Mouse (Mus musculus): ENCODE data around the gene Nanos2. TPM values are rescaled to one million over a fixed set of nuclear protein-coding genes. Genes with fewer than 3 reads are reported as not detected.

Nanos2 gene
- polyA plus RNA-seq, 1 experiment from 2014 or later = not detected

DNA sequence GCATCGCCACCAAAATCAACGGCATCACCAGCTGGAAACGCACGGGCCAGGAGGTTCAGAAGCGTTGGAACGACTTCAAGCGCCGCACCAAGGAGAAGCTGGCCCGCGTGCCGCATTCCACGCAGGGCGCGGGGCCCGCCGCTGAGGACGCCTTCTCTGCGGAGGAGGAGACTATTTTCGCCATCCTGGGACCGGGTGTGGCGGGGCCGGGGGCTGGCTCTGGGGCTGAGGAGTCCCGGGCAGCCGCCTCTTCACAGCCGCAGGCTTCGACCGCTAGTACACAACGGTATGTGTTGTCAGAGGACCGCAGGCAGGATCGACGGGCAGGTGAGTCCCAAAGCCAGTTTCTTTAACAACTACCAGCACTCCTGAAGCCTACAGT lies 5.1 kb downstream of the Nanos2 start:
- H3K27me3 ChIP-seq = peaks cover 32% of the 10 kb centered on the region
- peak overlapping the region; percentile 60 for H3K4me3 ChIP-seq
- H3K36me3 ChIP-seq = peaks cover 26% of the 10 kb centered on the region
- peaks cover 29% of the 10 kb centered on the region for H3K4me1 ChIP-seq
- no peak for ATAC-seq (ENCODE audit: low FRiP score, low read depth)
- no peak overlapping the region for H3K27ac ChIP-seq
- H3K9me3 ChIP-seq = no peaks in the 10 kb centered on the region
- peak overlapping the region; percentile 90 for H3K4me2 ChIP-seq (replicated peaks)
- WGBS = 3% methylated on average over 31 of the region's 31 CpGs
- H3K9ac ChIP-seq = peak overlapping the region; percentile 77

GRCm38 (mm10) chr7:18993036-18993435 lies 5.8 kb downstream of the Nanos2 start:
- peaks cover 30% of the 10 kb centered on the region for H3K36me3 ChIP-seq
- peaks cover 27% of the 10 kb centered on the region for H3K27me3 ChIP-seq
- H3K9ac ChIP-seq = no peak overlapping the region
- H3K9me3 ChIP-seq = no peaks in the 10 kb centered on the region
- peaks cover 29% of the 10 kb centered on the region for H3K4me1 ChIP-seq
- no peak overlapping the region for H3K27ac ChIP-seq
- no peak for ATAC-seq (ENCODE audit: low FRiP score, low read depth)
- H3K4me2 ChIP-seq (replicated peaks) = peak overlapping the region; percentile 90
- 82% methylated on average over 5 of the region's 5 CpGs for WGBS
- H3K4me3 ChIP-seq = peak overlapping the region; percentile 60

- H3K27me3 ChIP-seq = no peaks in the 10 kb centered on the region
- H3K9ac ChIP-seq = no peak overlapping the region
- peaks cover 27% of the 10 kb centered on the region for H3K4me1 ChIP-seq
- H3K9me3 ChIP-seq = no peaks in the 10 kb centered on the region
- 44% methylated on average over 9 of the region's 9 CpGs for WGBS
- peaks cover 25% of the 10 kb centered on the region for H3K36me3 ChIP-seq
- no peak overlapping the region for H3K4me3 ChIP-seq
- ATAC-seq (ENCODE audit: low FRiP score, low read depth) = no peak
- H3K27ac ChIP-seq = no peak overlapping the region
- no peak overlapping the region for H3K4me2 ChIP-seq (replicated peaks)
Measured at GRCm38 (mm10) chr7:18998835-18999234, 11.6 kb downstream of the Nanos2 start.

DNA sequence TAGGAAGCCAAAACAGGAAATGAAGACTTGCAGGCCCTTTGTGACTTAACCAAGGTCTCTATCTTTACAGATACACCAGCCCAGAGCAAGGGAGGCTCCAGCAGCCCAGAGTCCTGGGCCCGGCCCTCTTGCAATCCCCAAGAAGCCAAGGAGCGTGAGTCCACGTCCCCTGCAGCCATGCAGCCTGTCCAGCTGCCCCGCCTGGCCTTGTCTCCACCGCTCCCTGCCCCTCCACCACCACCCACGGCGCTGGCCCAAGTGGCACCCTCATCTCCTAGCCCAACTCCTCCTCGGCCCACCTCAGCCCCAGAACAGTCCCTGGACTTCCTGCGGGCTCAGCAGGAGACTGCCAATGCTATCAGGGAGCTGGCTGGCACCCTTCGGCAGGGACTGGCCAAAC lies 13.2 kb downstream of the Nanos2 start:
- no peaks in the 10 kb centered on the region for H3K27me3 ChIP-seq
- H3K4me1 ChIP-seq = peaks cover 32% of the 10 kb centered on the region
- peak overlapping the region; percentile 55 for H3K4me2 ChIP-seq (replicated peaks)
- peak overlapping the region; percentile 53 for H3K9ac ChIP-seq
- no peaks in the 10 kb centered on the region for H3K9me3 ChIP-seq
- no peak for ATAC-seq (ENCODE audit: low FRiP score, low read depth)
- H3K4me3 ChIP-seq = peak overlapping the region; percentile 33
- 54% methylated on average over 10 of the region's 10 CpGs for WGBS
- peaks cover 24% of the 10 kb centered on the region for H3K36me3 ChIP-seq
- H3K27ac ChIP-seq = no peak overlapping the region

DNA sequence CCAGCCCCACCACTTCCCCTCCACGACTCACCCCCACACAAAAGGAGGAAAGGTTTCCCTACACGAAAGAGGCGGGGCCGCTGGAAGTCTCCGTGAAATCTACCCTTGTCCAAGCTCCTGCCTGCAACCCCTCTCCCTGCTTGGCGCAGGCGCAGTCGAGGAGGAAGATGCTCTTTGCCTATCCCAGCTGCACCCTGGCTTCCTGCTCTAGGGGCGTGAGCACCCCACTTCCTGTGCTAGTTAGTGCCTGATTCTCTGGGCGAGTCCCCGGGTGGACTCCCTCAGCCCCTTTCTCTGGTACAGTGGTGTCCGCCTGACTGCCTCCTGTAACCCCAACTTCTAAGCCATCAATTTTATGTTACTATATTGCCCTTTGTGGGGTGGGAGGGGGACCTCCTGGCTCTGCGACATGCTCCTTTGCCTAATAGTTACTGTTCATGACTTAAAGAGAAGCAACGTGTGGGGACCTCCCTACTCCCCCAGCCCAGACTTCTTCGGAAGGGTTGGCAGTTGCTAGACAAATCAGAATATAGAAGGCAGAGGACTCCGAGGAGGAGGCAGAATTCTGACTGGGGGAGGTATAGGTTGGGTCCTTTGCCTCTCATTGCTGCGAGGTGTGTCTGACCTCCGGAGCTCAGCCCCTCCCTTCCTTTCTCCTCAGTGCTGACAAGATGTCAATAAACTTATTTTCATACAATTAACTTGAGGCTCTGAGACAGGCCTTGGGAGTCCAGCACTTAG lies 14.0 kb downstream of the Nanos2 start:
- ATAC-seq (ENCODE audit: low FRiP score, low read depth) = no peak
- WGBS = 36% methylated on average over 17 of the region's 18 CpGs
- Histone ChIP-seq H3K36me3 (peaks cover 25% of the 10 kb centered on the region), H3K4me2 (replicated peaks) (peak overlapping the region; percentile 55), H3K27me3 (no peaks in the 10 kb centered on the region), H3K27ac (0 out of 2 replicates have a peak overlapping the region, but pooled peaks have one; percentile 73), H3K4me1 (peaks cover 40% of the 10 kb centered on the region), H3K9me3 (no peaks in the 10 kb centered on the region), H3K4me3 (peak overlapping the region; percentile 33), H3K9ac (peak overlapping the region; percentile 53)

GRCm38 (mm10) chr7:19001807-19002085 lies 14.5 kb downstream of the Nanos2 start:
- Histone ChIP-seq H3K9me3 (no peaks in the 10 kb centered on the region), H3K27ac (peak overlapping the region; percentile 73; the same call in 1 of the 2 replicates), H3K9ac (no peak overlapping the region; the same call in 1 of the 2 replicates), H3K36me3 (peaks cover 24% of the 10 kb centered on the region), H3K4me3 (no peak overlapping the region), H3K4me1 (peaks cover 46% of the 10 kb centered on the region), H3K27me3 (no peaks in the 10 kb centered on the region), H3K4me2 (replicated peaks) (peak overlapping the region; percentile 100)
- WGBS = 42% methylated on average over 3 of the region's 3 CpGs
- no peak for ATAC-seq (ENCODE audit: low FRiP score, low read depth)

DNA sequence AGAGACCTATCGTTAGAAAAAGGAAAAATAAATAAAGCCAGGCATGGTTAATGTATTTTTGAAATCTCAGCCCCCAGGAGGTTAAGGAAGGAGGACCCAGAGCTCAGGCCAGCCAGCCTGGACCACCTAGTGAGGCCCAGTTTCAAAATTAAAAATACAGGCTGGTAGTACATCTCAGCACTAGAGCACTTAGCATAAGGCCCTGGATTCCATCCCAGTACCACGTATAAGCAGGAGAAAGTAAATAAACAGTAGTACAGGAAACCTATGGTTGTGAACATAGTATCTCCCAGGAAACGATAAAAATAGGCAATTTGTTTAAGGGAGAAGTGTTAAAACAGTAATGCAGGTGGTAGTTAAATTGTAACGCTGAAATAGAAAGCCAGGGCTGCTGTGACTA lies 14.9 kb downstream of the Nanos2 start:
- Histone ChIP-seq H3K4me2 (replicated peaks) (peak overlapping the region; percentile 100), H3K27me3 (no peaks in the 10 kb centered on the region), H3K36me3 (peaks cover 27% of the 10 kb centered on the region), H3K4me1 (peaks cover 49% of the 10 kb centered on the region), H3K9ac (peak overlapping the region; percentile 68), H3K9me3 (no peaks in the 10 kb centered on the region), H3K27ac (peak overlapping the region; percentile 73; the same call in 1 of the 2 replicates), H3K4me3 (peak overlapping the region; percentile 42)
- no peak for ATAC-seq (ENCODE audit: low FRiP score, low read depth)
- 34% methylated on average over 4 of the region's 4 CpGs for WGBS

DNA sequence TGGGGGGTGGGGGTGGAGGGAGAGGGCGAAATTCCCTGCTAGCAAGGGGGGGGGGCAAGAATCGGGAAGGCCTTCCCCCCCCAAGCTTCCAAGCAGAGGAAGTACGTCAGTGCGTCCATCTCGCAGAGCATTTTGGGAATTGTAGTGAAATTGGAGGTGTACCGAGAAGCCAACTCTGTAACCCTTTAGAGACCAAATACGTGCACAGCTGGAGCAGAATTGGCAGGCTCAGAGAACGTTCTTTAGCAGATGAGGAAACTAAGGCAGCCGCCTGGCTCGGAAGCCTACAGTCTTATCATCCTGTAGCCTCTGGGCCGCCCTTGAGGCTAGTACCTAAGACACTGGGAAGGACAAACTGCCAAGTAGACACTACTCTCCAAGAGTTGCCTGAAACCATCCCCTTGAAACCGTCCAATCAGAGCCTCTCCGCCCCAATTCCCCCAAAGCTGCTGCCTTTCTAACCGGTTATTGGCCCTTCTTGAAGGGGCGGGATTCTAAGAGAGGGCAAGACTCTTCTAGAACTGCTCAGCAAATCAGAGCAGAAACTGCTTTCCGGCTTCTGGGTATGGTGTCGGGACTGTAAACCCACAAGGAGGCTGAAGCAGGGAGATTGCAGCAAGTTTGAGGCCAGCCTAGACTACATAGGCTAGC lies 15.8 kb downstream of the Nanos2 start:
- Histone ChIP-seq H3K4me2 (replicated peaks) (peak overlapping the region; percentile 100), H3K4me1 (peaks cover 58% of the 10 kb centered on the region), H3K36me3 (peaks cover 29% of the 10 kb centered on the region), H3K9me3 (no peaks in the 10 kb centered on the region), H3K4me3 (peak overlapping the region; percentile 42), H3K9ac (peak overlapping the region; percentile 68), H3K27ac (peak overlapping the region; percentile 73), H3K27me3 (no peaks in the 10 kb centered on the region)
- WGBS = 2% methylated on average over 17 of the region's 17 CpGs
- ATAC-seq (ENCODE audit: low FRiP score, low read depth) = peak; percentile 75

DNA sequence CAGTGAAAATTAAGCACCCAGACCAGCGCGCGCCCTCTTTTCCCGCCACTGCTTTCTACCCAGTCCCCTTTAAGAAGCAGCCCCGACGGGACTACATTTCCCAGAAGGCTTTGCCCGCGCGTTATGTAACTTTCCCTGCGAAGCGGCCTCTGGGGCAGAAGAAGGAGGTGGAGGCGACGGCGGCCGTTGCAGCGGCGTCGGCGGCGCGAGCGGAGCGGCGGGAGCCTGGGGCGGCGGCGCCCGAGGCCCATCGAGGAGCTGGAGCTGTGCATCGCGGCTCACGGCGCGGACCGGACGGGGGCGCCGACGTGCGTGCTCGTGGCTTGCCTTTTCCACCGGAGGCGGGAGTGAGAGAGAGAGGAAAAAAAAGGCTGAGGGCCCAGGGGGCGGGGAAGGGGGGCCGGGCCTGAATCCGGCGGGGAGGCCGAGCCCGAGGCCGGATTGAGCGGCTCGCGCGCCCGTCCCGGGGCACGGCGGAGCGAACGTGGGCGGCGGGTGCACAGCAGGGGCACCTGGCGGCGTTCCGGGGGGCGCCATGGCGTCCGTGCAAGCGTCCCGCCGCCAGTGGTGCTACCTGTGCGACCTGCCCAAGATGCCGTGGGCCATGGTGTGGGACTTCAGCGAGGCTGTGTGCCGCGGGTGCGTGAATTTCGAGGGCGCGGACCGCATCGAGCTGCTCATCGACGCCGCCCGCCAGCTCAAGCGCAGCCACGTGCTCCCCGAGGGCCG lies 16.9 kb downstream of the Nanos2 start, which contains the start of gene Irf2bp1:
Gene Irf2bp1 (plus strand): TSS at position 143 of the 729 bp plus-strand sequence.
- H3K27ac ChIP-seq = peak within 1 kb of the TSS; percentile 95
- peaks cover 29% of the 10 kb centered on the region for H3K36me3 ChIP-seq
- peak within 1 kb of the TSS; percentile 100 for H3K4me2 ChIP-seq (replicated peaks)
- peak within 1 kb of the TSS; percentile 95 for H3K9ac ChIP-seq
- no peaks in the 10 kb centered on the region for H3K9me3 ChIP-seq
- H3K4me1 ChIP-seq = peaks cover 63% of the 10 kb centered on the region
- peak; percentile 76 for ATAC-seq (ENCODE audit: low FRiP score, low read depth)
- no peaks in the 10 kb centered on the region for H3K27me3 ChIP-seq
- WGBS = under 1% methylated on average over 80 of the region's 90 CpGs
- H3K4me3 ChIP-seq = peak within 1 kb of the TSS; percentile 92

DNA sequence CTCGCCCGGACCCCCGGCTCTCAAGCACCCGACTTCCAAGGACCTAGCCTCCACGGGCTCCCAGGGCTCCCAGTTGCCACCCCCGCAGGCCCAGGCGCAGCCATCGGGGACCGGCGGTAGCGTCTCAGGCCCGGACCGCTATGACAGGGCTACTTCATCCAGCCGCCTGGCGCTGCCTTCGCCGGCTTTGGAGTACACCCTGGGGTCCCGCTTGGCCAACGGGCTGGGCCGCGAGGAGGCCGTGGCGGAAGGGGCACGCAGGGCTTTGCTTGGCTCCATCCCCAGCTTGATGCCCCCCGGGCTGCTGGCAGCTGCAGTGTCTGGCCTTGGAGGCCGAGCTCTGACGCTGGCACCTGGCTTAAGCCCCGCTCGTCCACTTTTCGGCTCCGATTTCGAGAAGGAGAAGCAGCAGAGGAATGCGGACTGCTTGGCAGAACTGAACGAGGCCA lies 17.5 kb downstream of the Nanos2 start:
- 6% methylated on average over 34 of the region's 34 CpGs for WGBS
- Histone ChIP-seq H3K9me3 (no peaks in the 10 kb centered on the region), H3K4me3 (peak overlapping the region; percentile 92), H3K27me3 (no peaks in the 10 kb centered on the region), H3K36me3 (peaks cover 29% of the 10 kb centered on the region), H3K27ac (peak overlapping the region; percentile 95), H3K4me1 (peaks cover 63% of the 10 kb centered on the region), H3K9ac (peak overlapping the region; percentile 95), H3K4me2 (replicated peaks) (peak overlapping the region; percentile 100)
- no peak for ATAC-seq (ENCODE audit: low FRiP score, low read depth)

GRCm38 (mm10) chr7:19005417-19006121 lies 18.4 kb downstream of the Nanos2 start:
- peaks cover 29% of the 10 kb centered on the region for H3K36me3 ChIP-seq
- ATAC-seq (ENCODE audit: low FRiP score, low read depth) = no peak
- H3K27ac ChIP-seq = no peak overlapping the region
- no peaks in the 10 kb centered on the region for H3K27me3 ChIP-seq
- WGBS = 79% methylated on average over 34 of the region's 34 CpGs
- H3K4me2 ChIP-seq (replicated peaks) = peak overlapping the region; percentile 100
- H3K9me3 ChIP-seq = no peaks in the 10 kb centered on the region
- peak overlapping the region; percentile 95 for H3K9ac ChIP-seq
- peak overlapping the region; percentile 92 for H3K4me3 ChIP-seq
- H3K4me1 ChIP-seq = peaks cover 63% of the 10 kb centered on the region

Measured in limb, embryonic 13.5 days (tissue).